Mouse (Mus musculus) heart, postnatal 0 days (tissue): ENCODE measurements around the gene Brf1.

ENCODE experiments used
- CTCF ChIP-seq: IDR thresholded peaks from 2 replicates; pipeline ENCODE4 v1.5.1; 2016; ENCODE audit warnings: antibody characterized with exemption, control low read depth, low read depth
- EP300 ChIP-seq: IDR thresholded peaks from 2 replicates; pipeline ENCODE4 v1.6.1; 2016; ENCODE audit warnings: antibody characterized with exemption, low read depth

DNA sequence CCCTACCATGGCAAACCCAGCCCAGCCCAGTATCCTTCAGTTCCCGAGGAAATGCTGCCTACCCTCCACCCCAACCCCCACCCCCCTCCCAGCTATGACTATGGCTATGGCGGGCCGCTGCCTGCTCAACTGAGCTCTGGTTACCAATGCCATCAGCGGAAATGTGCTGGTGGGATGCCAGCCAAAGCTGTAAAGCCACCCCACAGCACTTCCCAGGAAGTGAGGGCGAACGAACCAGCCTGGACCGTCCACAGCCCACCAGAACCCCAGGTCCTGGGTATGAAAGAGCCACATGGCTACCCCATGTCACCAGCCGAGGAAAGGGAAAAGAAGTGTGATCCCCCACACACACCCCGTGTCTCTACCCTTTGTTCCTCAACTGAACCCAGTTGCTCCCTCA is 59.8 kb downstream of the Brf1 start:
- TF ChIP-seq CTCF (no peak), EP300 (no peak)
